Mouse (Mus musculus): ENCODE data around the gene Bend4.

Bend4 gene

GRCm38 (mm10) chr5:67419407-67419806 is 8.7 kb downstream of the Bend4 start:
- DNase-seq (ENCODE audit: low spot score in 2 of 2) = no peak

- no peak for DNase-seq (ENCODE audit: low spot score in 2 of 2)
These were observed 16.6 kb downstream of the Bend4 start for GRCm38 (mm10) chr5:67411475-67411874.

GRCm38 (mm10) chr5:67410426-67410825 is 17.7 kb downstream of the Bend4 start:
- DNase-seq (ENCODE audit: low spot score in 2 of 2) = no peak

- DNase-seq (ENCODE audit: low spot score in 2 of 2) = no peak
These were observed 19.7 kb downstream of the Bend4 start for GRCm38 (mm10) chr5:67408391-67408790.

GRCm38 (mm10) chr5:67404919-67405318 is 23.2 kb downstream of the Bend4 start:
- DNase-seq (ENCODE audit: low spot score in 2 of 2) = no peak

GRCm38 (mm10) chr5:67404380-67404779 is 23.7 kb downstream of the Bend4 start:
- no peak for DNase-seq (ENCODE audit: low spot score in 2 of 2)

- DNase-seq (ENCODE audit: low spot score in 2 of 2) = no peak
These were observed 26.5 kb downstream of the Bend4 start for GRCm38 (mm10) chr5:67401612-67402011.

- no peak for DNase-seq (ENCODE audit: low spot score in 2 of 2)
These were observed 27.3 kb downstream of the Bend4 start for GRCm38 (mm10) chr5:67400608-67401480.

GRCm38 (mm10) chr5:67399876-67400607 is 28.1 kb downstream of the Bend4 start:
- no peak for DNase-seq (ENCODE audit: low spot score in 2 of 2)

GRCm38 (mm10) chr5:67397186-67397585 is 30.9 kb downstream of the Bend4 start:
- no peak for DNase-seq (ENCODE audit: low spot score in 2 of 2)

GRCm38 (mm10) chr5:67395211-67395851 is 32.8 kb downstream of the Bend4 start:
- DNase-seq (ENCODE audit: low spot score in 2 of 2) = peak in 1 of 2 experiments; percentile 11

- DNase-seq (ENCODE audit: low spot score in 2 of 2) = no peak
These were observed 34.2 kb downstream of the Bend4 start for GRCm38 (mm10) chr5:67393951-67394350.

- DNase-seq (ENCODE audit: low spot score in 2 of 2) = no peak
These were observed 45.6 kb downstream of the Bend4 start for GRCm38 (mm10) chr5:67382556-67382955.

GRCm38 (mm10) chr5:67381690-67382089 is 46.4 kb downstream of the Bend4 start:
- no peak for DNase-seq (ENCODE audit: low spot score in 2 of 2)

GRCm38 (mm10) chr5:67377044-67377621 is 51.0 kb downstream of the Bend4 start:
- no peak for DNase-seq (ENCODE audit: low spot score in 2 of 2)

- DNase-seq (ENCODE audit: low spot score in 2 of 2) = no peak
These were observed 65.2 kb downstream of the Bend4 start for GRCm38 (mm10) chr5:67362931-67363330.

GRCm38 (mm10) chr5:67362316-67362715 is 65.8 kb downstream of the Bend4 start:
- no peak for DNase-seq (ENCODE audit: low spot score in 2 of 2)

- peak; percentile 54 to 66 for DNase-seq (ENCODE audit: low spot score in 2 of 2)
These were observed 79.2 kb downstream of the Bend4 start for GRCm38 (mm10) chr5:67348949-67349348.

GRCm38 (mm10) chr5:67347060-67347459 is 81.0 kb downstream of the Bend4 start:
- DNase-seq (ENCODE audit: low spot score in 2 of 2) = no peak
